Mouse (Mus musculus): ENCODE results near the gene Shisa9. TPM values are rescaled to one million over a fixed set of nuclear protein-coding genes. Genes with fewer than 3 reads are reported as not detected.
A peak's percentile ranks its signal among the peaks of the same experiment; 100 is the strongest.
"Not testable (repeated sequence)": the region's sequence is repeated elsewhere in the genome, so short reads cannot be mapped to it uniquely, and the experiment has no call there.

The Shisa9 gene
- 2.5 and 3.7 TPM in 2 replicates for polyA plus RNA-seq (2016; fragmentation: Nextera tagmentation; extraction: Ambion mirVana)

DNA sequence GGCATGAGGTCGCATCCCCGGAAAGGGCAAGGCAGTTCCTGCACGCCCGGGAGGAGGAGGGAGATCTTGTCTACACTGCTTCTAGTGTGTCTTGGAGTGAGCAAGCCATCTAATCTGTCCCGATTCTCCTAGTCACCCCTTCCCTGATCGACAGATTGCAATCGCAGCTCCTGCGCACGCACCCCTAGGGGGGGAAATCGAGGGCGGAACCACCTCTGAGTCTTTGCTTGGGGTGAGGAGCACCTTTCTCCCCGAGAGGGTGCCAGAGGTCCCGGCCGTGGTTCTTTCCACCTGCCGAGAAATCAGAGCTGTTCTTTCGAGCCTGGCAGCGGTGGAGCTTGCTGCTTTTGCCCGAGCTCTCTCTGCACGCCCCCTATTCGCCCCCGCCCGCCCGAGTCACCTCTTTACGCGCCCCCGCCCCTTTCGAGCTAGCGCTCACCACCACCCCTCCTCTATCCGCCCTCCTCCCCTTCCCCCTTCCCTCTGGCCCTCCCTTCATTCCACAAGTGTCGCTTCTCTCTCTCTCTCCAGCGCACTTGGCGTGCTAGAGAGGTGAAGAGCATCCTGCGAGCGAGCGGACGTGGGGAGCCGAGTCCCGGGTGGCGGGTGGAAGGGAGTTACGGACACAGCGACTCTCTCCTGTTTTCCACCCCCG, at the start of gene Shisa9:
Gene Shisa9, plus strand, starts transcription at position 498 of the 655 bp plus-strand sequence.
- H3K4me2 ChIP-seq (replicated peaks), result peak within 1 kb of the TSS; percentile 99
- no peak within 1 kb of the TSS for H3K27ac ChIP-seq
- peak; percentile 68 for ATAC-seq (ENCODE audit: low FRiP score)
- H3K4me3 ChIP-seq, result peak within 1 kb of the TSS; percentile 58
- peaks cover 77% of the 10 kb centered on the region for H3K27me3 ChIP-seq
- H3K4me1 ChIP-seq, result peaks cover 15% of the 10 kb centered on the region
- under 1% methylated on average over 41 of the region's 42 CpGs for WGBS
- no peaks in the 10 kb centered on the region for H3K9me3 ChIP-seq (replicated peaks)
- peak within 1 kb of the TSS; percentile 61 for H3K9ac ChIP-seq
- H3K36me3 ChIP-seq, result no peaks in the 10 kb centered on the region

- Histone ChIP-seq H3K27ac (no peak overlapping the region), H3K4me1 (no peaks in the 10 kb centered on the region), H3K4me3 (no peak overlapping the region), H3K27me3 (no peaks in the 10 kb centered on the region), H3K4me2 (replicated peaks) (no peak overlapping the region), H3K9ac (no peak overlapping the region), H3K36me3 (no peaks in the 10 kb centered on the region), H3K9me3 (replicated peaks) (peaks cover 10% of the 10 kb centered on the region; the same call in 1 of the 2 replicates)
- ATAC-seq (ENCODE audit: low FRiP score), result no peak
These were observed 43.4 kb upstream of the Shisa9 start for GRCm38 (mm10) chr16:11940477-11940876.

GRCm38 (mm10) chr16:11960691-11961090, 23.2 kb upstream of the Shisa9 start:
- Histone ChIP-seq H3K9me3 (replicated peaks) (no peaks in the 10 kb centered on the region), H3K36me3 (no peaks in the 10 kb centered on the region), H3K9ac (no peak overlapping the region), H3K4me2 (replicated peaks) (no peak overlapping the region), H3K4me3 (no peak overlapping the region), H3K27me3 (no peaks in the 10 kb centered on the region), H3K4me1 (no peaks in the 10 kb centered on the region), H3K27ac (no peak overlapping the region)
- 90% methylated on average over 1 of the region's 1 CpGs for WGBS
- ATAC-seq (ENCODE audit: low FRiP score), result no peak

GRCm38 (mm10) chr16:11966041-11966440, 17.9 kb upstream of the Shisa9 start:
- ATAC-seq (ENCODE audit: low FRiP score), result no peak
- Histone ChIP-seq H3K4me3 (no peak overlapping the region), H3K4me1 (no peaks in the 10 kb centered on the region), H3K27ac (no peak overlapping the region), H3K4me2 (replicated peaks) (no peak overlapping the region), H3K36me3 (no peaks in the 10 kb centered on the region), H3K9me3 (replicated peaks) (0 out of 2 replicates have a peak, but pooled peaks cover 3% of the 10 kb centered on the region), H3K9ac (no peak overlapping the region), H3K27me3 (no peaks in the 10 kb centered on the region)
- WGBS, result 89% methylated on average over 8 of the region's 8 CpGs

GRCm38 (mm10) chr16:11966810-11967209, 17.1 kb upstream of the Shisa9 start:
- ATAC-seq (ENCODE audit: low FRiP score); H3K9ac ChIP-seq; H3K9me3 ChIP-seq (replicated peaks); H3K4me3 ChIP-seq; H3K4me2 ChIP-seq (replicated peaks); H3K27ac ChIP-seq; H3K4me1 ChIP-seq; H3K36me3 ChIP-seq; H3K27me3 ChIP-seq: not testable (repeated sequence)
- 93% methylated on average over 4 of the region's 5 CpGs for WGBS

DNA sequence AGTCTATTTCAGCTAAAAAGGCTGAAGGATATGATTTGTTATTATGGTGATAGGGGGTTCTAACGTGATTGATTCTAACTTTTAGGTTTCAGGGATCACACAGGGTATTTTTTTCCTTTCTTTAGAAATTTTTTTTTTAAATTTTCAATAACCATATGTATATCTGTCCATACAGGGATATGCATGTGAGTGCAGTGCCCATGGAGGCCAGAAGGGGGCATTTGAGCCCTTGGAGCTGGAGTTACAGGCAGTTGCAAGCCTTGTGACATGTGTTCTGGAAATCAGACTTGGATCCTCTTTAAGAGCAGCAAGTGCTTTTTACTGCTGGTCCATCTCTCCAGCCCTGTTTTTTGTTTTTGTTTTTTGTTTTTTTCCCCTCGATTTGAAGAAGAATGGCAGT, 16.3 kb upstream of the Shisa9 start:
- no peaks in the 10 kb centered on the region for H3K4me1 ChIP-seq
- no peak overlapping the region for H3K4me3 ChIP-seq
- no peak for ATAC-seq (ENCODE audit: low FRiP score)

DNA sequence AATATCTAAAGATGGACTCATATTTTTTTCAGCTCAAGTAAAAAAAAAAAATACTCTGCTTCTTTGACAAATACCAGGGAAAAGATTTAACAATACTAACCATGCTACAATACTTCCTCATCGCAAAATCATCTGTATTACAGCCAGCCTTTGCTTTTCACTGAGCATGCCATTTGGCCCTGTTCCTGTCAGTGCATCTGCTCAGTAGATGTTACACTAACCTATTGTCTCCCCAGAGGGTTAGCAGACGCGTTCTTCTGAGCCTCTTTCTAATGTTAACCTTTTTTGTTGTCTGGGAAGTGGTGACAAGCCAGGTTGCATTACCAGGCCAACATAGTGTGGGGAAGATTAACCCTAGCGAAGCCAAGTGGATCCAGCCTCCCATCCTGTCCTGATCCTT, 10.2 kb upstream of the Shisa9 start:
- ATAC-seq (ENCODE audit: low FRiP score), result no peak
- H3K9ac ChIP-seq, result no peak overlapping the region
- H3K4me2 ChIP-seq (replicated peaks), result no peak overlapping the region
- no peaks in the 10 kb centered on the region for H3K27me3 ChIP-seq
- H3K27ac ChIP-seq, result no peak overlapping the region
- no peaks in the 10 kb centered on the region for H3K9me3 ChIP-seq (replicated peaks)
- no peaks in the 10 kb centered on the region for H3K36me3 ChIP-seq
- no peak overlapping the region for H3K4me3 ChIP-seq
- H3K4me1 ChIP-seq, result no peaks in the 10 kb centered on the region
- 42% methylated on average over 4 of the region's 4 CpGs for WGBS

More for the DNA sequence above, 16.3 kb upstream of the Shisa9 start:
- no peak overlapping the region for H3K4me2 ChIP-seq (replicated peaks)
- 0 out of 2 replicates have a peak, but pooled peaks cover 3% of the 10 kb centered on the region for H3K9me3 ChIP-seq (replicated peaks)
- H3K27me3 ChIP-seq, result no peaks in the 10 kb centered on the region
- H3K36me3 ChIP-seq, result no peaks in the 10 kb centered on the region
- H3K27ac ChIP-seq, result no peak overlapping the region
- WGBS, result 56% methylated on average over 2 of the region's 2 CpGs
- no peak overlapping the region for H3K9ac ChIP-seq

DNA sequence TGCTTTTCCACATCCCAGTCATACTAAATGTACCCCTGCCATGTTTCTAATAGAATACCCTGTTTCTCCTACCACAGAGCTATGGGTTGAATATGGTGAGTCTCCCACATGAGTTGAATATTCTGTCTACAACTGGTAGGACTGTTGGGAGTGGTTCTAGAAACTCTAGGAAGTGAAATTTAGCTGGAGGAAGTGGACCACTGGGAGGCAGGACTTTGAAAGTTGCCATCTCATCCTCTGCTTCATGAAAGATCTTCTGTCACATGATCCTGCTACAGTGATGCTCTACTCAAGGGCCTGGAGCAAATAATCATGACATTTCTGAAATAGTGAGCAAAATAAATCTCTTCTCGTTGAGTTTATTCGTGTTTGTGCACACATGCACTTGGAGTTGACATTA, 7.2 kb upstream of the Shisa9 start:
- no peak overlapping the region for H3K9ac ChIP-seq
- H3K4me2 ChIP-seq (replicated peaks), result no peak overlapping the region
- H3K4me3 ChIP-seq, result no peak overlapping the region
- peaks cover 12% of the 10 kb centered on the region for H3K27me3 ChIP-seq
- H3K9me3 ChIP-seq (replicated peaks), result no peaks in the 10 kb centered on the region
- WGBS, result 75% methylated on average over 2 of the region's 2 CpGs
- H3K4me1 ChIP-seq, result no peaks in the 10 kb centered on the region
- H3K36me3 ChIP-seq, result no peaks in the 10 kb centered on the region
- H3K27ac ChIP-seq, result no peak overlapping the region
- no peak for ATAC-seq (ENCODE audit: low FRiP score)

DNA sequence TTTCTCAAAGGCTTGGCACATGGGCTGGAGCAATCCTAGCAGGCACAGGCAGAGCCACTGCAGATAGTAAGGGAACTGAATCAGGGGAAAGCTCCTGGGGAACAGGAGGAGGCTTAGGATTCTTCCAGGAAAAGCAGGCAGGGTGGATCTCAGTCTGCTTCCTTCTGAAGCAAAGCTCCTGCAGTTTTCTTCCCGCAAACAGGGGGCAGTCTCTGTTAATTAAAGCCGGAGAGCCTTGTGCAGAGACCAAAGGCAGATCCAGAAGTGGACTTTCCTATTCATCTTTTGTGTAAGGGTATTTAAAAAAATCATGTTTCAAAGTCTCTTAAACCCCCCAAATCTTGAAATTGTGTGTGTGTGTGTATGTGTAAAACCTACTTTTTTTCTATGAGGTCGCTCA, 3.1 kb upstream of the Shisa9 start:
- Histone ChIP-seq H3K9me3 (replicated peaks) (no peaks in the 10 kb centered on the region), H3K4me1 (peaks cover 15% of the 10 kb centered on the region), H3K4me3 (no peak overlapping the region), H3K9ac (no peak overlapping the region), H3K4me2 (replicated peaks) (no peak overlapping the region), H3K36me3 (no peaks in the 10 kb centered on the region), H3K27ac (no peak overlapping the region), H3K27me3 (peaks cover 52% of the 10 kb centered on the region)
- no peak for ATAC-seq (ENCODE audit: low FRiP score)
- WGBS, result 23% methylated on average over 3 of the region's 3 CpGs

DNA sequence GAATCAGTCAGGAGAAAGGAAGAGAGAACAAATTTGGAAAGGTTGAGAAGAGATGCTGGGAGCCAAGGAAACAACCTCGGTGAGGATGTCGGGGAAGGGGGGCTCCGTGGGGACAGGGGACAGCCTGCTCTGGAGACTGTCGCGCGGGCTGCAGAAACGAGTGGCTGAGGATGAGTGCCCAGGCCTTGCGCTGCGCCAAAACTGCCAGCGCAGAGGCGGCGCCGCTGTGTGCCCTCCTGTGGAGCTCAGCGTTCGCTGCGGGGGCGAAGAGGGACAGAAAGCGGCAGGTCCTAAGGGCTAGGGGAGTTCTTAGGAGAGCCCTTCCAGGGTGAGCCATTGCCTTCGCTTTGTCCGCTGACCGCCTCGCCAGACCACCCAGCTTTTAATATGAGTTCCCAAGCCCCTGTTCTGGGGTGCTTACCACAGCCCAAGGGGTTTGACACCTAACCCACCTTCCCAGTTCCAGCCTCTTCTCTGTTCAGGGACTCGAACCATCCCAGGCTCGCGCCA, 752 bp upstream of the Shisa9 start:
- no peaks in the 10 kb centered on the region for H3K36me3 ChIP-seq
- peaks cover 75% of the 10 kb centered on the region for H3K27me3 ChIP-seq
- H3K9ac ChIP-seq, result peak overlapping the region; percentile 61; the same call in 1 of the 2 replicates
- ATAC-seq (ENCODE audit: low FRiP score), result no peak
- under 1% methylated on average over 25 of the region's 25 CpGs for WGBS
- H3K4me3 ChIP-seq, result peak overlapping the region; percentile 58
- peaks cover 15% of the 10 kb centered on the region for H3K4me1 ChIP-seq
- no peak overlapping the region for H3K27ac ChIP-seq
- no peaks in the 10 kb centered on the region for H3K9me3 ChIP-seq (replicated peaks)
- H3K4me2 ChIP-seq (replicated peaks), result peak overlapping the region; percentile 99

- peak overlapping the region; percentile 99 for H3K4me2 ChIP-seq (replicated peaks)
These were observed 418 bp downstream of the Shisa9 start for GRCm38 (mm10) chr16:11984271-11984791.

DNA sequence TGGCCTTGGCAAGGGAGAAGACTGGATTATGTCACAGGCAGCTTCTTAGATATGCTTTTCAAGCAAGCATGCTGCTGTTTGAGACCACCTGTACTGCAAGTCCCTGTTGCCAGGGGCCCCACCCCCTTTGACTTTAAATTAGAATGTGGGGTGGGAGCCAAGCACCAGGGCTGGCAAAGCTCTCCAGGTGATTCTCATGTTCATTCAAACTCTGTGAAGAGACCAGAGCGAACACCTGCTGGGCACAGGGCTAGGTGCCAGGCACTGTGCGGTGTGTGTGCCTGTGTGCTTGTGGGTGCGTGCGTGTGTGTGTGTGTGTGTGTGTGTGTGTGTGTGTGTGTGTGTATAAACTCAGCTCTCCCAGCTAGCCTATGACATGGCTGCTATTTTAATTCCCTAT, 3.1 kb downstream of the Shisa9 start:
- Histone ChIP-seq H3K27ac (no peak overlapping the region), H3K4me2 (replicated peaks) (no peak overlapping the region; the same call in 1 of the 2 replicates), H3K4me1 (peaks cover 15% of the 10 kb centered on the region), H3K36me3 (no peaks in the 10 kb centered on the region), H3K9me3 (replicated peaks) (no peaks in the 10 kb centered on the region), H3K4me3 (no peak overlapping the region), H3K27me3 (peaks cover 62% of the 10 kb centered on the region), H3K9ac (no peak overlapping the region)
- whole genome bisulfite sequencing, result 71% methylated on average over 4 of the region's 4 CpGs
- no peak for ATAC-seq (ENCODE audit: low FRiP score)

More at GRCm38 (mm10) chr16:11984271-11984791, 418 bp downstream of the Shisa9 start:
- peaks cover 15% of the 10 kb centered on the region for H3K4me1 ChIP-seq
- H3K9me3 ChIP-seq (replicated peaks), result no peaks in the 10 kb centered on the region
- ATAC-seq (ENCODE audit: low FRiP score), result peak; percentile 83
- H3K4me3 ChIP-seq, result peak overlapping the region; percentile 58
- H3K36me3 ChIP-seq, result no peaks in the 10 kb centered on the region
- no peak overlapping the region for H3K27ac ChIP-seq
- H3K27me3 ChIP-seq, result peaks cover 77% of the 10 kb centered on the region
- H3K9ac ChIP-seq, result peak overlapping the region; percentile 61
- WGBS, result under 1% methylated on average over 74 of the region's 76 CpGs

- ATAC-seq (ENCODE audit: low FRiP score), result no peak
- Histone ChIP-seq H3K9ac (no peak overlapping the region), H3K36me3 (no peaks in the 10 kb centered on the region), H3K4me2 (replicated peaks) (no peak overlapping the region), H3K4me1 (no peaks in the 10 kb centered on the region), H3K27me3 (no peaks in the 10 kb centered on the region), H3K27ac (no peak overlapping the region), H3K4me3 (no peak overlapping the region), H3K9me3 (replicated peaks) (no peaks in the 10 kb centered on the region)
- WGBS, result 90% methylated on average over 2 of the region's 2 CpGs
These were observed 21.3 kb downstream of the Shisa9 start for GRCm38 (mm10) chr16:12005177-12005576.
